Mouse (Mus musculus) intestine, embryonic 16.5 days (tissue): ENCODE results near the gene B3galt5. TPM values are rescaled to one million over a fixed set of nuclear protein-coding genes. Genes with fewer than 3 reads are reported as not detected.

ENCODE experiments used
- ATAC-seq: fragments of 200-750 bp; cut with Nextera tagmentation; 2 replicates; pipeline ENCODE4 v1.8.0; 2017; ENCODE audit warnings: moderate TSS enrichment, moderate library complexity
- H3K27ac ChIP-seq: fragments of 300-500 bp; sonication (generic); 2 replicates; pipeline ENCODE4 v1.5.1; 2014; ENCODE audit warnings: mild to moderate bottlenecking, low read length
- H3K27me3 ChIP-seq: fragments of 300-500 bp; sonication (generic); replicated peaks from 2 replicates; pipeline ENCODE4 v1.6.1; 2014; ENCODE audit warnings: low read length, control low read depth, mixed read lengths; ENCODE audit not compliant: control insufficient read depth, insufficient read depth
- H3K36me3 ChIP-seq: fragments of 300-500 bp; sonication (generic); 2 replicates; pipeline ENCODE4 v1.6.1; 2014; ENCODE audit warnings: low read length, control low read depth; ENCODE audit not compliant: control insufficient read depth, insufficient read depth
- H3K4me1 ChIP-seq: fragments of 300-500 bp; sonication (generic); 2 replicates; pipeline ENCODE4 v1.6.1; 2014; ENCODE audit warnings: low read length, control low read depth, mixed read lengths; ENCODE audit not compliant: control insufficient read depth, insufficient read depth
- H3K4me2 ChIP-seq: fragments of 300-500 bp; sonication (generic); 2 replicates; pipeline ENCODE4 v1.6.1; 2014; ENCODE audit warnings: low read depth, low read length, control low read depth
- H3K4me3 ChIP-seq: fragments of 300-500 bp; sonication (generic); 2 replicates; pipeline ENCODE4 v1.5.1; 2014; ENCODE audit warnings: mild to moderate bottlenecking, low read length
- H3K9ac ChIP-seq: fragments of 300-500 bp; sonication (generic); 2 replicates; pipeline ENCODE4 v1.6.1; 2014; ENCODE audit warnings: low read depth, low read length
- H3K9me3 ChIP-seq: fragments of 300-500 bp; sonication (generic); 2 replicates; pipeline ENCODE4 v1.6.1; 2016; ENCODE audit warnings: low read length, control low read depth; ENCODE audit not compliant: control insufficient read depth
- WGBS: fragments of 180-500 bp; shearing (Covaris S2); extraction: QIAGEN DNeasy Blood & Tissue Kit; methylation state at CpG from one replicate; pipeline ENCODE4 v1.1.7; 2014; 5-methylcytosine and 5-hydroxymethylcytosine counted together
- polyA plus RNA-seq: library from polyadenylated mRNA; unstranded; fragments of >200 nt; fragmentation: Nextera tagmentation; extraction: Ambion mirVana; gene quantifications from 2 replicates; pipeline ENCODE4 v1.2.1, GENCODE M21; 2015

B3galt5 gene
- polyA plus RNA-seq, 1 experiment from 2014 or later = 2.1 TPM

GRCm38 (mm10) chr16:96282566-96282965, 47.0 kb downstream of the B3galt5 start:
- no peak overlapping the region for H3K4me2 ChIP-seq
- H3K27ac ChIP-seq = no peak overlapping the region
- no peaks in the 10 kb centered on the region for H3K36me3 ChIP-seq
- H3K27me3 ChIP-seq = peaks cover 18% of the 10 kb centered on the region
- H3K4me3 ChIP-seq = no peak overlapping the region
- no peak for ATAC-seq
- WGBS = 86% methylated on average over 9 of the region's 9 CpGs
- H3K9me3 ChIP-seq = no peaks in the 10 kb centered on the region
- H3K9ac ChIP-seq = no peak overlapping the region
- H3K4me1 ChIP-seq = peaks cover 6% of the 10 kb centered on the region; the same call in 1 of the 2 replicates

DNA sequence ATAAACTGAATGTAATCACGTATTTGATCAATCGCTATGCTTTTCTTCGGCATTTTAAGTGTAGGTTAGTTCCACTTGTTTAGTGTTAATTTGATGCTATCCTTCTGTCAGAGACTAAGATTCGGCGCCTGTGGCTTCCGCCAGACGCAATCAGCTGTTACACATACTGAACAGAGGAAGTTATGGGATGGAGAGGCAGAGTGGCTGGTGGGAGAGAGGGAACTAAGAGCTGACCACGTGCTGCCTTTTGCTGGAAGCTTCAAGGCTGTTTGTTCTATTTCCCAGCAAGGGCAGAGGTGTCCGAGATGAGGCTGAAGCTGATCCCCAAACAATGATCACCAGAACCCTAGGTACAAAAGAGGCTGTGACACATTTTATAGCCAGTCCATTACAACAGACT, 56.3 kb downstream of the B3galt5 start:
- no peak for ATAC-seq
- no peak overlapping the region for H3K9ac ChIP-seq
- no peak overlapping the region for H3K4me3 ChIP-seq
- WGBS = 68% methylated on average over 9 of the region's 9 CpGs
- no peaks in the 10 kb centered on the region for H3K27me3 ChIP-seq
- no peak overlapping the region for H3K4me2 ChIP-seq
- H3K36me3 ChIP-seq = no peaks in the 10 kb centered on the region
- H3K4me1 ChIP-seq = no peaks in the 10 kb centered on the region
- no peaks in the 10 kb centered on the region for H3K9me3 ChIP-seq
- no peak overlapping the region for H3K27ac ChIP-seq

GRCm38 (mm10) chr16:96292530-96293173, 57.1 kb downstream of the B3galt5 start:
- Histone ChIP-seq H3K9me3 (no peaks in the 10 kb centered on the region), H3K4me3 (no peak overlapping the region), H3K9ac (no peak overlapping the region), H3K27ac (no peak overlapping the region), H3K27me3 (no peaks in the 10 kb centered on the region), H3K4me2 (no peak overlapping the region), H3K4me1 (no peaks in the 10 kb centered on the region), H3K36me3 (no peaks in the 10 kb centered on the region)
- 70% methylated on average over 15 of the region's 15 CpGs for WGBS
- ATAC-seq = no peak

DNA sequence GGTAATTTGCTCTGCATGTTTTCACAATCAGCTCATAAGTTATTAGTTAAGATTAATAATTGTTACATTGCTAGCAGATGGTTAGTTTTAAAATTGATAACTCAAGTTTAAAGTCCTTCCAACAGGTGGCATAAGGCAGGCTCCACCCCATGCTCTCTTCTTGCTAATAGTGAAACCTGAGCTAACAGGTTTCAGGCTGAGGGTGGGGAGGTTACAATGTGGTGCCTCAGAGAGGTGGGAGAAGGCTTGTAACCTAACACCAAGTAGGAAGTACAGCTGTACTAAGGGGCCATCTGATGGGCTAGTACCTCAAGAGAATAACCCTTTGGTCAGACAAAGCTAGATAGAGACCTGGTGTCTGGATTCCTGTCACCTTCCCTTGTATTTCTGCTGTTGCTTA, 62.5 kb downstream of the B3galt5 start:
- ATAC-seq = peak; percentile 93
- Histone ChIP-seq H3K9ac (no peak overlapping the region), H3K27me3 (no peaks in the 10 kb centered on the region), H3K9me3 (no peaks in the 10 kb centered on the region), H3K36me3 (no peaks in the 10 kb centered on the region), H3K27ac (no peak overlapping the region; the same call in 1 of the 2 replicates), H3K4me1 (no peaks in the 10 kb centered on the region), H3K4me2 (no peak overlapping the region), H3K4me3 (no peak overlapping the region)

DNA sequence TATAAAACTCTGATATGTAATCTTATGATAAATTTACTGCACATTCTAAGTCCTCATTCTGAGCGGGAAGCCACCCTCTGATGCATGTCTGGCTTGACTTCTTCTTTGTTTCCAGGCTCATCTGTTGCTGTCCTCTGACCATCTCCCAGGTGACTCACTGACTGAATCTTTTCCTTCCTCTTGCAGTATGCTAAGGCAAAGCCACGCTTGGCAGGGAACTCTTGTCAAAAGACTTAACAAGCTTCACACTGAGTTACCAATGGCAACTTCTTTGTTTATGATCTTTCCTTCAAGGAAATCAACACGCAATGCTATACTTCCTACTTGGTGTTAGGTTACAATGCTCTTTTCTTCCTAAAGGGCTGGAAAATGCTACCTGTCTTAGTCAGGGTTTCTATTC, 63.0 kb downstream of the B3galt5 start:
- no peaks in the 10 kb centered on the region for H3K36me3 ChIP-seq
- no peaks in the 10 kb centered on the region for H3K9me3 ChIP-seq
- ATAC-seq = peak; percentile 34; the same call in 1 of the 2 replicates
- H3K4me1 ChIP-seq = no peaks in the 10 kb centered on the region
- no peak overlapping the region; the same call in 1 of the 2 replicates for H3K27ac ChIP-seq
- WGBS = 71% methylated on average over 3 of the region's 3 CpGs
- H3K4me3 ChIP-seq = no peak overlapping the region
- no peak overlapping the region for H3K4me2 ChIP-seq
- H3K9ac ChIP-seq = no peak overlapping the region
- H3K27me3 ChIP-seq = no peaks in the 10 kb centered on the region

GRCm38 (mm10) chr16:96303356-96303755, 67.8 kb downstream of the B3galt5 start:
- Histone ChIP-seq H3K4me3 (no peak overlapping the region), H3K27ac (no peak overlapping the region), H3K9ac (no peak overlapping the region), H3K4me1 (no peaks in the 10 kb centered on the region), H3K9me3 (no peaks in the 10 kb centered on the region), H3K27me3 (no peaks in the 10 kb centered on the region), H3K4me2 (no peak overlapping the region), H3K36me3 (no peaks in the 10 kb centered on the region)
- ATAC-seq = no peak
- 80% methylated on average over 4 of the region's 4 CpGs for WGBS

DNA sequence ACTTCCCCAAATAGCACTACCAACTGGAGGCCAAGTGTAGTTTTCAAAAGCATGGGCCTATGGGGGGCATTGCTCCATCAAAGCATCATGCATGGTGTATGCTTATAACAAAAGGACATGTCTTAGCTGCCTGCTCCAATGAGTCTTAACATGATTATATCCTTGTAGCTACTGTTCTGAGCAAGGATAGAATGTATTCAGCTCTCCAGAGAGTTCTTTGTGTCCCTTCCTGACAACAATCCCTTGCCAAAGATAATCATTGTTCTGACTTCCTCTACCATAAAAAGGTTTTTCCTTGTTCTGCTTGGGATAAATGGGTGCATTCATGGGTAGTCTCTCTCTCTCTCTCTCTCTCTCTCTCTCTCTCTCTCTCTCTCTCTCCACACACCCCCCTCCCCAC, 68.8 kb downstream of the B3galt5 start:
- no peaks in the 10 kb centered on the region for H3K9me3 ChIP-seq
- H3K4me1 ChIP-seq = no peaks in the 10 kb centered on the region
- H3K36me3 ChIP-seq = no peaks in the 10 kb centered on the region
- no peak overlapping the region for H3K27ac ChIP-seq
- no peak; the same call in 1 of the 2 replicates for ATAC-seq
- no peak overlapping the region for H3K4me3 ChIP-seq
- no peak overlapping the region for H3K9ac ChIP-seq
- no peak overlapping the region for H3K4me2 ChIP-seq
- H3K27me3 ChIP-seq = no peaks in the 10 kb centered on the region

- H3K4me3 ChIP-seq = no peak overlapping the region
- H3K9me3 ChIP-seq = no peaks in the 10 kb centered on the region
- WGBS = 62% methylated on average over 4 of the region's 4 CpGs
- H3K9ac ChIP-seq = no peak overlapping the region
- H3K4me2 ChIP-seq = no peak overlapping the region
- no peaks in the 10 kb centered on the region for H3K4me1 ChIP-seq
- no peaks in the 10 kb centered on the region for H3K27me3 ChIP-seq
- ATAC-seq = no peak
- H3K36me3 ChIP-seq = no peaks in the 10 kb centered on the region
- H3K27ac ChIP-seq = no peak overlapping the region
Observed at GRCm38 (mm10) chr16:96306905-96307304, 71.3 kb downstream of the B3galt5 start.

DNA sequence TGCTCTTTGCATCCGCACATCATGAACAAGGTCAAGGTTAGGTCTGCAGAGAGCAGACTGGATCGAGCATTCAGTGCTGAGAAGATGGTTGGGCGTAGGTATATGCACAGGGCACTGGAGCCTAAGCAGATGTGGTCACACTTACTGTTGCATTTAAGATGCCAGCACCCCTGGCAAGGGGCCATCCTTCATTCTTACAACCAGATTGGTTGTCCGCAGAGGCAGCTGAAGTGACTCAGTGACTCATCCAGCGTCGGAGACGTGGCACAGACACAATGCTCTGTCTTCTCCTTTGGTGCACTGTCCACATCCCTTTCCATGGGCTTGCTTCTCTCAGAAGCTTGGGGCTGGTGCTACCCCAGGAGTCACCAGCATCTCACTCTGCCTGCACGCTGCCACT, 82.2 kb downstream of the B3galt5 start:
- H3K36me3 ChIP-seq = no peaks in the 10 kb centered on the region
- WGBS = 84% methylated on average over 8 of the region's 8 CpGs
- no peaks in the 10 kb centered on the region for H3K27me3 ChIP-seq
- H3K4me1 ChIP-seq = no peaks in the 10 kb centered on the region
- no peak overlapping the region for H3K9ac ChIP-seq
- no peak overlapping the region for H3K27ac ChIP-seq
- H3K9me3 ChIP-seq = no peaks in the 10 kb centered on the region
- H3K4me2 ChIP-seq = no peak overlapping the region
- no peak overlapping the region for H3K4me3 ChIP-seq
- no peak for ATAC-seq

DNA sequence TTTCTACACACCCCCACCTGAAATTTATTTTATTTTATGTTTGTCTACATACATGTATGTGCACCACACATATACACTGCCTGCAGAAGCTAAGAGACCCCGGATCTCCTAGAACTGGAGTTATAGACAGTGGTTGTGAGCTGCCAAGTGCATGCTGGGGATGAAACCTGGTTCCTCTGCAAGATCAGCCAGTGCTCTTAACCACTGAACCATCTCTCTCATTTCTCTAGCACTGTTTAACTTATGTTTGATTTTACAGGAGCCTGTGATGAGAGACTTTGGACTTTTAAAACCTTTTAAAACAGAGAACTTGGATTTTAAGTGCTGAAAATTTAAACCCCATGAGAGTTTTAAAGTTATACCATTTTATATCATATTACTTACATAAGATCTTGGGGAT, 87.1 kb downstream of the B3galt5 start:
- ATAC-seq = no peak
- Histone ChIP-seq H3K9ac (no peak overlapping the region), H3K9me3 (no peaks in the 10 kb centered on the region), H3K27ac (no peak overlapping the region), H3K4me1 (peaks cover 7% of the 10 kb centered on the region; the same call in 1 of the 2 replicates), H3K4me2 (no peak overlapping the region), H3K36me3 (no peaks in the 10 kb centered on the region), H3K4me3 (no peak overlapping the region), H3K27me3 (no peaks in the 10 kb centered on the region)
- 80% methylated on average over 1 of the region's 1 CpGs for WGBS
